Mouse (Mus musculus): ENCODE measurements around the gene Hspbp1.

Gene Hspbp1

GRCm38 (mm10) chr7:4669156-4669555 lies 15.7 kb downstream of the Hspbp1 start:
- in situ Hi-C loops (cut with MboI, MseI) = loop anchor here in 1 of 2 experiments (10.0 kb wide), 1 partner anchor 396 kb away; the partner anchor contains the start of gene U2af2

GRCm38 (mm10) chr7:4668506-4668905 lies 16.4 kb downstream of the Hspbp1 start:
- in situ Hi-C loops (cut with MboI, MseI) = loop anchor here in 1 of 2 experiments (10.0 kb wide), 1 partner anchor 396 kb away; the partner anchor contains the start of gene U2af2

GRCm38 (mm10) chr7:4666871-4667270 lies 18.0 kb downstream of the Hspbp1 start:
- in situ Hi-C loops (cut with MboI, MseI) = loop anchor here in 1 of 2 experiments (10.0 kb wide), 1 partner anchor 398 kb away; the partner anchor contains the start of gene U2af2

GRCm38 (mm10) chr7:4663742-4664141 lies 21.1 kb downstream of the Hspbp1 start:
- in situ Hi-C loops (cut with MboI, MseI) = loop anchor here in 1 of 2 experiments (10.0 kb wide), 1 partner anchor 401 kb away; the partner anchor contains the start of gene U2af2

GRCm38 (mm10) chr7:4663179-4663578 lies 21.7 kb downstream of the Hspbp1 start:
- in situ Hi-C loops (cut with MboI, MseI) = loop anchor here in 1 of 2 experiments (10.0 kb wide), 1 partner anchor 402 kb away; the partner anchor contains the start of gene U2af2

- in situ Hi-C loops (cut with MboI, MseI) = loop anchor here (5.0 to 10.0 kb wide), 2 partner anchors 402 to 405 kb away; partner anchors contain the start of gene U2af2 (in 2 of the 2)
Measured at GRCm38 (mm10) chr7:4659911-4660443, 24.9 kb downstream of the Hspbp1 start.

- in situ Hi-C loops (cut with MboI, MseI) = loop anchor here in 1 of 2 experiments (5.0 kb wide), 1 partner anchor 403 kb away; the partner anchor contains the start of gene U2af2
Measured at GRCm38 (mm10) chr7:4658912-4659551, 25.8 kb downstream of the Hspbp1 start, which contains the start of gene Ppp6r1. Ppp6r1 (minus strand) TSS chr7:4659019.

- in situ Hi-C loops (cut with MboI, MseI) = loop anchor here in 1 of 2 experiments (5.0 kb wide), 1 partner anchor 404 kb away; the partner anchor contains the start of gene U2af2
Measured at GRCm38 (mm10) chr7:4658128-4658907, 26.6 kb downstream of the Hspbp1 start.

- in situ Hi-C loops (cut with MboI, MseI) = loop anchor here in 1 of 2 experiments (5.0 kb wide), 1 partner anchor 405 kb away; the partner anchor contains the start of gene U2af2
Measured at GRCm38 (mm10) chr7:4657521-4658127, 27.2 kb downstream of the Hspbp1 start.

- in situ Hi-C loops (cut with MboI, MseI) = loop anchor here in 1 of 2 experiments (5.0 kb wide), 1 partner anchor 405 kb away; the partner anchor contains the start of gene U2af2
Measured at GRCm38 (mm10) chr7:4656818-4657217, 28.1 kb downstream of the Hspbp1 start.

GRCm38 (mm10) chr7:4655916-4656315 lies 29.0 kb downstream of the Hspbp1 start:
- in situ Hi-C loops (cut with MboI, MseI) = loop anchor here in 1 of 2 experiments (5.0 kb wide), 1 partner anchor 406 kb away; the partner anchor contains the start of gene U2af2

GRCm38 (mm10) chr7:4655393-4655792 lies 29.5 kb downstream of the Hspbp1 start:
- in situ Hi-C loops (cut with MboI, MseI) = loop anchor here in 1 of 2 experiments (5.0 kb wide), 1 partner anchor 407 kb away; the partner anchor contains the start of gene U2af2

- in situ Hi-C loops (cut with MboI, MseI) = loop anchor here in 1 of 2 experiments (5.0 kb wide), 1 partner anchor 138 kb away; the partner anchor contains the start of gene Rpl28
Measured at GRCm38 (mm10) chr7:4654221-4654620, 30.6 kb downstream of the Hspbp1 start.

- in situ Hi-C loops (cut with MboI, MseI) = loop anchor here in 1 of 2 experiments (5.0 kb wide), 1 partner anchor 139 kb away; the partner anchor contains the start of gene Rpl28
Measured at GRCm38 (mm10) chr7:4653780-4654179, 31.1 kb downstream of the Hspbp1 start.

- in situ Hi-C loops (cut with MboI, MseI) = loop anchor here in 1 of 2 experiments (5.0 kb wide), 1 partner anchor 139 kb away; the partner anchor contains the start of gene Rpl28
Measured at GRCm38 (mm10) chr7:4653351-4653750, 31.5 kb downstream of the Hspbp1 start.

- in situ Hi-C loops (cut with MboI, MseI) = loop anchor here in 1 of 2 experiments (5.0 kb wide), 1 partner anchor 140 kb away; the partner anchor contains the start of gene Rpl28
Measured at GRCm38 (mm10) chr7:4652726-4653125, 32.1 kb downstream of the Hspbp1 start.

- in situ Hi-C loops (cut with MboI, MseI) = loop anchor here in 1 of 2 experiments (5.0 kb wide), 1 partner anchor 141 kb away; the partner anchor contains the start of gene Rpl28
Measured at GRCm38 (mm10) chr7:4651581-4651980, 33.3 kb downstream of the Hspbp1 start.

- in situ Hi-C loops (cut with MboI, MseI) = no loop called here
Measured at GRCm38 (mm10) chr7:4647992-4648391, 36.9 kb downstream of the Hspbp1 start.

- in situ Hi-C loops (cut with MboI, MseI) = no loop called here
Measured at GRCm38 (mm10) chr7:4647291-4647690, 37.6 kb downstream of the Hspbp1 start.

GRCm38 (mm10) chr7:4646806-4647205 lies 38.1 kb downstream of the Hspbp1 start:
- in situ Hi-C loops (cut with MboI, MseI) = no loop called here
